Mouse (Mus musculus): ENCODE measurements around the gene Cldn34c4.

Cldn34c4 gene

GRCm38 (mm10) chrX:127736454-127736853 is at the start of gene Cldn34c4:
TSS of gene Cldn34c4 (minus strand) at chrX:127736554.
- DNase-seq (ENCODE audit: low spot score): no peak

- DNase-seq (ENCODE audit: low spot score): no peak
Observed at GRCm38 (mm10) chrX:127747062-127747461, 10.7 kb upstream of the Cldn34c4 start.
